Mouse (Mus musculus) neural tube, embryonic 13.5 days (tissue): Measurements from ENCODE around the gene Rps25. TPM values are rescaled to one million over a fixed set of nuclear protein-coding genes. Genes with fewer than 3 reads are reported as not detected.
"Not testable (repeated sequence)": the region's sequence is repeated elsewhere in the genome, so short reads cannot be mapped to it uniquely, and the experiment has no call there.

Experiments used
- ATAC-seq: fragments of 200-750 bp; cut with Nextera tagmentation; 2 replicates; pipeline ENCODE4 v1.8.0; 2017; ENCODE audit warnings: low read depth, mild to moderate bottlenecking, moderate TSS enrichment, moderate library complexity
- H3K27ac ChIP-seq: fragments of 300-500 bp; sonication (generic); replicated peaks from 2 replicates; pipeline ENCODE4 v1.5.1; 2015; ENCODE audit warnings: moderate library complexity, mild to moderate bottlenecking, inconsistent platforms
- H3K27me3 ChIP-seq: fragments of 300-500 bp; sonication (generic); 2 replicates; pipeline ENCODE4 v1.6.1; 2015; ENCODE audit warnings: mild to moderate bottlenecking, inconsistent platforms
- H3K36me3 ChIP-seq: fragments of 300-500 bp; sonication (generic); 2 replicates; pipeline ENCODE4 v1.6.1; 2015; ENCODE audit warnings: mild to moderate bottlenecking, inconsistent platforms
- H3K4me1 ChIP-seq: fragments of 300-500 bp; sonication (generic); replicated peaks from 2 replicates; pipeline ENCODE4 v1.6.1; 2015; ENCODE audit warnings: inconsistent platforms
- H3K4me2 ChIP-seq: fragments of 300-500 bp; sonication (generic); 2 replicates; pipeline ENCODE4 v1.6.1; 2015; ENCODE audit warnings: inconsistent platforms, mild to moderate bottlenecking, moderate library complexity
- H3K4me3 ChIP-seq: fragments of 300-500 bp; sonication (generic); 2 replicates; pipeline ENCODE4 v1.5.1; 2015; ENCODE audit warnings: mild to moderate bottlenecking, inconsistent platforms
- H3K9ac ChIP-seq: fragments of 300-500 bp; sonication (generic); 2 replicates; pipeline ENCODE4 v1.6.1; 2015; ENCODE audit warnings: moderate library complexity, mild to moderate bottlenecking, inconsistent platforms
- H3K9me3 ChIP-seq: fragments of 300-500 bp; sonication (generic); 2 replicates; pipeline ENCODE4 v1.6.1; 2016; ENCODE audit warnings: inconsistent platforms
- WGBS: fragments of 180-500 bp; shearing (Covaris S2); methylation state at CpG from one replicate; pipeline ENCODE4 v1.1.7; 2015; 5-methylcytosine and 5-hydroxymethylcytosine counted together
- microRNA-seq: library from miRNA; unstranded; fragments of <30 nt; microRNA quantifications from one replicate; pipeline ENCODE4, GENCODE M21; 2016
- polyA plus RNA-seq: library from polyadenylated mRNA; unstranded; fragments of >200 nt; fragmentation: Nextera tagmentation; extraction: Ambion mirVana; gene quantifications from 2 replicates; pipeline ENCODE4 v1.2.1, GENCODE M21; 2015

The Rps25 gene
- polyA plus RNA-seq, 1 experiment from 2014 or later = 1,179 TPM

GRCm38 (mm10) chr9:44432577-44433185 lies 25.7 kb downstream of the Rps25 start:
- no peak overlapping the region for H3K4me3 ChIP-seq
- H3K9me3 ChIP-seq = no peaks in the 10 kb centered on the region
- no peak overlapping the region for H3K9ac ChIP-seq
- no peak overlapping the region for H3K27ac ChIP-seq
- no peaks in the 10 kb centered on the region for H3K36me3 ChIP-seq
- no peak for ATAC-seq
- no peak overlapping the region for H3K4me2 ChIP-seq
- no peaks in the 10 kb centered on the region for H3K27me3 ChIP-seq
- H3K4me1 ChIP-seq = peaks cover 3% of the 10 kb centered on the region
- 52% methylated on average over 5 of the region's 5 CpGs for WGBS

GRCm38 (mm10) chr9:44435747-44436146 lies 28.8 kb downstream of the Rps25 start:
- Histone ChIP-seq H3K27me3 (no peaks in the 10 kb centered on the region), H3K4me1 (peaks cover 3% of the 10 kb centered on the region), H3K27ac (no peak overlapping the region), H3K9me3 (no peaks in the 10 kb centered on the region), H3K4me2 (no peak overlapping the region), H3K36me3 (no peaks in the 10 kb centered on the region), H3K9ac (no peak overlapping the region), H3K4me3 (no peak overlapping the region)
- no peak for ATAC-seq
- WGBS = 79% methylated on average over 6 of the region's 6 CpGs

GRCm38 (mm10) chr9:44440961-44441360 lies 34.0 kb downstream of the Rps25 start, which contains the start of gene Foxr1:
Foxr1 (minus strand) TSS chr9:44441136.
- Histone ChIP-seq H3K27ac (no peak within 1 kb of the TSS), H3K9ac (no peak within 1 kb of the TSS), H3K4me1 (no peaks in the 10 kb centered on the region), H3K4me2 (no peak within 1 kb of the TSS), H3K4me3 (no peak within 1 kb of the TSS), H3K27me3 (no peaks in the 10 kb centered on the region), H3K36me3 (no peaks in the 10 kb centered on the region), H3K9me3 (no peaks in the 10 kb centered on the region)
- no peak for ATAC-seq
- WGBS = 73% methylated on average over 19 of the region's 19 CpGs

- not testable (repeated sequence) for H3K4me1 ChIP-seq, H3K9me3 ChIP-seq, H3K27me3 ChIP-seq, H3K4me3 ChIP-seq, H3K27ac ChIP-seq, H3K9ac ChIP-seq, H3K36me3 ChIP-seq, ATAC-seq, H3K4me2 ChIP-seq
- 85% methylated on average over 7 of the region's 7 CpGs for whole genome bisulfite sequencing
These were observed 37.6 kb downstream of the Rps25 start for GRCm38 (mm10) chr9:44444402-44445025.

GRCm38 (mm10) chr9:44450387-44450786 lies 43.4 kb downstream of the Rps25 start:
- Histone ChIP-seq H3K36me3 (no peaks in the 10 kb centered on the region), H3K9me3 (no peaks in the 10 kb centered on the region), H3K4me1 (peaks cover 7% of the 10 kb centered on the region), H3K27me3 (peaks cover 16% of the 10 kb centered on the region), H3K9ac (no peak overlapping the region), H3K27ac (no peak overlapping the region), H3K4me2 (no peak overlapping the region), H3K4me3 (no peak overlapping the region)
- no peak for ATAC-seq

- Histone ChIP-seq H3K27ac (no peak overlapping the region), H3K9ac (peak overlapping the region; percentile 38), H3K4me1 (peaks cover 36% of the 10 kb centered on the region), H3K9me3 (no peaks in the 10 kb centered on the region), H3K36me3 (no peaks in the 10 kb centered on the region), H3K4me3 (no peak overlapping the region), H3K27me3 (peaks cover 16% of the 10 kb centered on the region), H3K4me2 (no peak overlapping the region)
- 9% methylated on average over 14 of the region's 14 CpGs for WGBS
- peak; percentile 72 for ATAC-seq
These were observed 47.4 kb downstream of the Rps25 start for GRCm38 (mm10) chr9:44454132-44454890.

- WGBS = 21% methylated on average over 4 of the region's 4 CpGs
- ATAC-seq = no peak
- no peaks in the 10 kb centered on the region for H3K9me3 ChIP-seq
- no peaks in the 10 kb centered on the region for H3K36me3 ChIP-seq
- no peak within 1 kb of the TSS for H3K4me2 ChIP-seq
- H3K27ac ChIP-seq = no peak within 1 kb of the TSS
- peaks cover 36% of the 10 kb centered on the region for H3K4me1 ChIP-seq
- H3K4me3 ChIP-seq = no peak within 1 kb of the TSS
- H3K27me3 ChIP-seq = peaks cover 16% of the 10 kb centered on the region
- peak within 1 kb of the TSS; percentile 38 for H3K9ac ChIP-seq
These were observed 47.9 kb downstream of the Rps25 start, which contains the start of gene Upk2 for GRCm38 (mm10) chr9:44454891-44455220. Upk2 (minus strand) TSS chr9:44454976.

- WGBS = 2% methylated on average over 11 of the region's 11 CpGs
- Histone ChIP-seq H3K27me3 (peaks cover 16% of the 10 kb centered on the region), H3K27ac (peak overlapping the region; percentile 95), H3K4me2 (peak overlapping the region; percentile 49), H3K9ac (peak overlapping the region; percentile 56), H3K9me3 (no peaks in the 10 kb centered on the region), H3K36me3 (no peaks in the 10 kb centered on the region), H3K4me1 (peaks cover 36% of the 10 kb centered on the region), H3K4me3 (peak overlapping the region; percentile 4; the same call in 1 of the 2 replicates)
- peak; percentile 97 for ATAC-seq
These were observed 50.2 kb downstream of the Rps25 start for GRCm38 (mm10) chr9:44457035-44457742.

Small RNA genes within 50 kb of the gene (microRNA-seq; reads per million reads assigned to microRNA genes)
- gene Mir7085 = not detected

Other genes starting within 250 kb of the Rps25 start
- gene Cbl, start 173.1 kb upstream of the Rps25 start, polyA plus RNA-seq = 20.1 and 21.1 TPM in 2 replicates
- not detected in 2 replicates for gene Ccdc153, start 166.5 kb upstream of the Rps25 start, polyA plus RNA-seq
- 0.33 and 0.48 TPM in 2 replicates for gene Pdzd3, start 155.7 kb upstream of the Rps25 start, polyA plus RNA-seq
- gene Nlrx1, start 138.5 kb upstream of the Rps25 start, polyA plus RNA-seq = 4.5 and 4.7 TPM in 2 replicates
- gene Abcg4, start 118.5 kb upstream of the Rps25 start, polyA plus RNA-seq = 21.1 and 22.5 TPM in 2 replicates
- 25.1 and 31.9 TPM in 2 replicates for gene Hinfp, start 101.5 kb upstream of the Rps25 start, polyA plus RNA-seq
- 22.9 and 28.7 TPM in 2 replicates for gene C2cd2l, start 86.9 kb upstream of the Rps25 start, polyA plus RNA-seq
- 37.3 and 41.2 TPM in 2 replicates for gene Dpagt1, start 81.1 kb upstream of the Rps25 start, polyA plus RNA-seq
- gene H2afx, start 72.4 kb upstream of the Rps25 start, polyA plus RNA-seq = 131 TPM in 2 replicates
- gene Hmbs, start 62.9 kb upstream of the Rps25 start, polyA plus RNA-seq = 58.2 and 59.4 TPM in 2 replicates
- gene Vps11, start 45.5 kb upstream of the Rps25 start, polyA plus RNA-seq = 36.5 and 39.2 TPM in 2 replicates
- 26.4 and 29.6 TPM in 2 replicates for gene Hyou1, start 27.6 kb upstream of the Rps25 start, polyA plus RNA-seq
- 62.9 and 71.2 TPM in 2 replicates for gene Slc37a4, start 10.3 kb upstream of the Rps25 start, polyA plus RNA-seq
- gene Trappc4, start 461 bp downstream of the Rps25 start, polyA plus RNA-seq = 324 and 343 TPM in 2 replicates
- gene Ccdc84, start 11.4 kb downstream of the Rps25 start, polyA plus RNA-seq = 28.7 and 32.6 TPM in 2 replicates
- gene Foxr1, start 34.0 kb downstream of the Rps25 start, polyA plus RNA-seq = not detected in 2 replicates
- gene Upk2, start 47.8 kb downstream of the Rps25 start, polyA plus RNA-seq = not detected in 2 replicates
- 9.4 and 9.6 TPM in 2 replicates for gene Bcl9l, start 75.7 kb downstream of the Rps25 start, polyA plus RNA-seq
- not detected in 2 replicates for gene Cxcr5, start 154.7 kb downstream of the Rps25 start, polyA plus RNA-seq
- 15.7 and 17.9 TPM in 2 replicates for gene Ddx6, start 197.8 kb downstream of the Rps25 start, polyA plus RNA-seq